In genomic region chr11:59921265-59921664, GRCm38 (mm10) we compare ENCODE assay signal across 8 mouse cellular contexts. TPM values are rescaled to one million over a fixed set of nuclear protein-coding genes. Genes with fewer than 3 reads are reported as not detected.
A peak's percentile ranks its signal among the peaks of the same experiment; 100 is the strongest.
DNase-seq lines count a peak whose midpoint lies in the region; ATAC-seq and TF ChIP-seq lines count a peak whose summit lies in the region.
"Had no signal": no experiment of that assay in that cellular context is flagged by ENCODE, and none has a peak within 500 bp of the region (broad histone marks: within the 10 kb centered on the region; RNA-seq: fewer than 3 reads in every experiment).

No protein-coding gene starts in this region.

- 29% methylated on average over 7 of the region's 7 CpGs for WGBS in midbrain, postnatal 0 days
- 24% methylated on average over 7 of the region's 7 CpGs for WGBS in neural tube, embryonic 15.5 days

- H3K4me3 ChIP-seq in midbrain, postnatal 0 days (ENCODE audit: low read depth, low read length), result no peak overlapping the region
- H3K4me3 ChIP-seq in neural tube, embryonic 15.5 days (replicated peaks), result no peak overlapping the region
- no peak overlapping the region for H3K4me3 ChIP-seq in layer of hippocampus, adult 2 months
- H3K4me3 ChIP-seq: embryonic facial prominence, embryonic 13.5 days had no signal

- H3K27ac ChIP-seq in midbrain, postnatal 0 days (ENCODE audit: low read depth, low read length), result no peak overlapping the region
- H3K27ac ChIP-seq in neural tube, embryonic 15.5 days (replicated peaks), result no peak overlapping the region
- H3K27ac ChIP-seq in layer of hippocampus, adult 2 months, result no peak overlapping the region
- H3K27ac ChIP-seq: embryonic facial prominence, embryonic 13.5 days had no signal

- ATAC-seq in erythroblast, adult 5-6 weeks (replicated peaks; ENCODE audit: low FRiP score, poor library complexity, severe bottlenecking), result peak; percentile 64
- ATAC-seq in midbrain, postnatal 0 days (ENCODE audit: low FRiP score), result no peak
- ATAC-seq in neural tube, embryonic 15.5 days (ENCODE audit: low FRiP score), result no peak

- no peaks in the 10 kb centered on the region for H3K36me3 ChIP-seq in midbrain, postnatal 0 days (ENCODE audit: insufficient read depth, low read length)
- no peaks in the 10 kb centered on the region for H3K36me3 ChIP-seq in neural tube, embryonic 15.5 days
- H3K36me3 ChIP-seq: embryonic facial prominence, embryonic 13.5 days had no signal

- no peak overlapping the region for H3K9ac ChIP-seq in midbrain, postnatal 0 days (replicated peaks; ENCODE audit: low read length, poor library complexity, severe bottlenecking)
- no peak overlapping the region for H3K9ac ChIP-seq in neural tube, embryonic 15.5 days (replicated peaks)
- H3K9ac ChIP-seq: embryonic facial prominence, embryonic 13.5 days had no signal

- H3K9me3 ChIP-seq in midbrain, postnatal 0 days (ENCODE audit: low read length), result no peaks in the 10 kb centered on the region
- H3K9me3 ChIP-seq in neural tube, embryonic 15.5 days (replicated peaks), result no peaks in the 10 kb centered on the region
- H3K9me3 ChIP-seq: embryonic facial prominence, embryonic 13.5 days had no signal

- no peaks in the 10 kb centered on the region for H3K27me3 ChIP-seq in midbrain, postnatal 0 days (ENCODE audit: insufficient read depth, low read length)
- no peaks in the 10 kb centered on the region for H3K27me3 ChIP-seq in neural tube, embryonic 15.5 days (replicated peaks)
- H3K27me3 ChIP-seq: embryonic facial prominence, embryonic 13.5 days had no signal

- TF ChIP-seq CTCF in midbrain, postnatal 0 days (IDR thresholded peaks at IDR 0.05), result no peak
- no peak for TF ChIP-seq CTCF in layer of hippocampus, adult 2 months (conservative IDR thresholded peaks at IDR 0.05)

- no peak overlapping the region for H3K4me2 ChIP-seq in midbrain, postnatal 0 days (ENCODE audit: low read depth, low read length, poor library complexity, severe bottlenecking)
- H3K4me2 ChIP-seq in neural tube, embryonic 15.5 days, result no peak overlapping the region
- H3K4me2 ChIP-seq: embryonic facial prominence, embryonic 13.5 days had no signal

- no peaks in the 10 kb centered on the region for H3K4me1 ChIP-seq in midbrain, postnatal 0 days (ENCODE audit: insufficient read depth, low read length)
- no peaks in the 10 kb centered on the region for H3K4me1 ChIP-seq in neural tube, embryonic 15.5 days
- H3K4me1 ChIP-seq: embryonic facial prominence, embryonic 13.5 days had no signal

- peak; percentile 86 for DNase-seq in R1 (ENCODE audit: low read depth, low spot score)
- peak; percentile 82 for DNase-seq in kidney, postnatal 10 days
- DNase-seq in lung, postnatal 14 days, result peak; percentile 46
- no peak for DNase-seq in midbrain, postnatal 0 days (ENCODE audit: low spot score)
- no peak for DNase-seq in layer of hippocampus, adult 2 months (ENCODE audit: low spot score in 2 of 2)

RNA-seq across cellular contexts. Expression of gene Med9, which starts 26.7 kb away (rescaled TPM):
- 2.9 and 3.3 TPM in 2 replicates for total RNA-seq in erythroblast, adult 5-6 weeks (2015; ENCODE audit: low replicate concordance)
- total RNA-seq in erythroblast, adult 5-6 weeks (2017; ENCODE audit: low replicate concordance), result 3.9 and 8.9 TPM in 2 replicates
- total RNA-seq in midbrain, postnatal 0 days (2014; rRNA removed), result 26.3 and 28.7 TPM in 2 replicates
- 32.0 and 34.8 TPM in 2 replicates for polyA plus RNA-seq in midbrain, postnatal 0 days (2015; fragmentation: Nextera tagmentation; extraction: Ambion mirVana)
- polyA plus RNA-seq in neural tube, embryonic 15.5 days (2015; fragmentation: Nextera tagmentation; extraction: Ambion mirVana), result 41.0 and 45.2 TPM in 2 replicates
- total RNA-seq in layer of hippocampus, adult 2 months (2021), result 10 to 100 TPM; 36.8 to 40.5 TPM

RNA-seq across cellular contexts. Expression of gene Rasd1, which starts 43.5 kb away (rescaled TPM):
- total RNA-seq in erythroblast, adult 5-6 weeks (2015; ENCODE audit: low replicate concordance), result not detected in 2 replicates
- total RNA-seq in erythroblast, adult 5-6 weeks (2017; ENCODE audit: low replicate concordance), result not detected in 2 replicates
- 0.47 and 1.2 TPM in 2 replicates for total RNA-seq in midbrain, postnatal 0 days (2014; rRNA removed)
- 2.6 and 3.6 TPM in 2 replicates for polyA plus RNA-seq in midbrain, postnatal 0 days (2015; fragmentation: Nextera tagmentation; extraction: Ambion mirVana)
- polyA plus RNA-seq in neural tube, embryonic 15.5 days (2015; fragmentation: Nextera tagmentation; extraction: Ambion mirVana), result 1.2 and 2.2 TPM in 2 replicates
- 10 to 100 TPM; 55.7 to 61.0 TPM for total RNA-seq in layer of hippocampus, adult 2 months (2021)

Comparison
In these comparisons a context has a peak if more than half of its experiments do, and no peak if none do; other contexts are left out.
1. DNase-seq: peak in R1 (single experiment), kidney, postnatal 10 days (single experiment) and lung, postnatal 14 days (single experiment); none in midbrain, postnatal 0 days (single experiment) and layer of hippocampus, adult 2 months (0 of 2).
2. RNA of gene Rasd1, which starts 43.5 kb away (total RNA-seq): 55.7 to 61.0 TPM in layer of hippocampus, adult 2 months; 0.47 to 1.2 TPM in midbrain, postnatal 0 days and not detected in erythroblast, adult 5-6 weeks; every median in the first group is over 10 times any median in the second.